Mouse (Mus musculus) cortical plate, adult 2 months (tissue): Measurements from ENCODE around the gene Bpifb9a.

Experiments used
- CTCF ChIP-seq: fragments of 200-500 bp; IDR thresholded peaks from 2 replicates; pipeline ENCODE4 v1.5.1; 2011; ENCODE audit warnings: mild to moderate bottlenecking, control low read depth, low read length; ENCODE audit not compliant: insufficient read depth; ENCODE audit errors: extremely low read depth
- POLR2A ChIP-seq: fragments of 200-500 bp; IDR thresholded peaks from 2 replicates; pipeline ENCODE4 v1.6.1; 2011; ENCODE audit warnings: mild to moderate bottlenecking, low read length, control low read depth; ENCODE audit not compliant: insufficient read depth; ENCODE audit errors: extremely low read depth

- TF ChIP-seq CTCF (no peak), POLR2A (no peak)
Observed at GRCm38 (mm10) chr2:154233426-154233825, 24.2 kb upstream of the Bpifb9a start.
